Mouse (Mus musculus) megakaryocyte progenitor cell, adult 5-6 weeks (primary cell): ENCODE measurements around the gene Tlr5. TPM values are rescaled to one million over a fixed set of nuclear protein-coding genes. Genes with fewer than 3 reads are reported as not detected.

Experiments used
- ATAC-seq: replicated peaks from 2 replicates; pipeline ENCODE4 v1.8.0; 2016; ENCODE audit warnings: mild to moderate bottlenecking, moderate TSS enrichment, inconsistent platforms; ENCODE audit not compliant: poor library complexity
- total RNA-seq, 2 experiments: library from RNA; stranded (forward) in 1 of 2; stranded (reverse) in 1 of 2; fragments of 157-497, 149-512 nt in 1 of 2; fragments of 200-1000 nt in 1 of 2; gene quantifications; 2 replicates each; pipeline versions ENCODE4 v1.2.3 to v1.2.4; 2015 to 2017

Gene Tlr5
- total RNA-seq (2015), result 0.57 and 2.2 TPM in 2 replicates
- total RNA-seq (2017), result 0.50 TPM in 1 of 2 replicates, not detected in the other

DNA sequence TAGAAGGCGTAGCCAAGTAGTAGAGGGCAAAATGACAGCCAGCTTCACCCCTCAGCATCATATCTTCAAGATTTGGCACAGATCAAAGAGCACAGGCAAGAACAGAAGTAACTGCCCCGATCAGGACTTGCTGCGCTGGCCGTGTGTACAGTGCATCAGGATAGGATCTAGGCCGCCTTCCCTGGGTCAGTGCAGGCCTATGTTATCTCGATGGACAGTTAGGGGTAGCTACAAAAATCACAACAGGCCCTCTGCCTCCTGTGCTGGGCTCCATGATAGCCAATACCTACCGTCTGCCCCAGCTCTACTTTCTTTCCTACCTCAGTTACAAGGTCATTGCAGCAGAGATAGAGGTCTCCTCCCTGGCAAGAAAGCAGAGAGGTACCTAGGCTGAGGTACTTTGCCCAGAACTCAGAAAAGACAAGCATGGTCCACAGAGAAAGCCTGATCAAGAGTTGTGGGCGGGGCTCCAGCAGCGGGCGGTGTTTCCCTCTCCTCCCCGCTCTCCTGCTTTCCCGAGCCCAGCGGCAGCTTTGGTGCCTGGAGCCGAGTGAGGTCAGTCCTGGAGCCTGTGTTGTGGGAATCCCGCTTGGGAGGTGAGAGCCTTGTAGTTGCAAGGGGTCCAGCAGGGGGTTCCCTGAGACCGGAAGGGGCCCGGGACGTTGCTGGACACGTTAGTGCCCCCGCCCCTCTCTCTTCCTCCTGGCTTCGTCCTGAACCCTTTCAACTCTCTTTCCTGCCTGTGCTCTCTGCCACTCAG is at the start of gene Tlr5:
Tlr5 (plus strand) TSS at position 502 of the 760 bp plus-strand sequence.
- ATAC-seq, result no peak; the same call in 1 of the 2 replicates

DNA sequence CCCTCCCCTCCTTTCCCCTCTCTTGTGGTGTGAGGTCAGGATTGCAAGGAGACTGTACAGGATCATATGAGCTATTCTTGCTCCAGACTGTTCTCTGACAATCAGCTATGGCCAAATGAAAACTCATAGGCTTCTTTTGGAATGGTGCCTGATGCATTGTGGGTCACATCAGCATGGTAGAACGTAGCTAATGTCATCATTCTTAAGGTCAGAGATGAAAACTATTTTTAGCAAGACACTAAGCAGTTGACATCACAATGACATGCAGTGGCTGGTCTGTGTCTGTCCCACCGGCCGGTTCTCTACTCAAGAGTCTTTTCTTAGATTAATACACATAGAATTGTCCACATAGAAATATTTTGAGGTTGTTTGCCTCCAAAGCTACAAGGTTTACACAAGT is 48.9 kb upstream of the Tlr5 start:
- ATAC-seq, result no peak

DNA sequence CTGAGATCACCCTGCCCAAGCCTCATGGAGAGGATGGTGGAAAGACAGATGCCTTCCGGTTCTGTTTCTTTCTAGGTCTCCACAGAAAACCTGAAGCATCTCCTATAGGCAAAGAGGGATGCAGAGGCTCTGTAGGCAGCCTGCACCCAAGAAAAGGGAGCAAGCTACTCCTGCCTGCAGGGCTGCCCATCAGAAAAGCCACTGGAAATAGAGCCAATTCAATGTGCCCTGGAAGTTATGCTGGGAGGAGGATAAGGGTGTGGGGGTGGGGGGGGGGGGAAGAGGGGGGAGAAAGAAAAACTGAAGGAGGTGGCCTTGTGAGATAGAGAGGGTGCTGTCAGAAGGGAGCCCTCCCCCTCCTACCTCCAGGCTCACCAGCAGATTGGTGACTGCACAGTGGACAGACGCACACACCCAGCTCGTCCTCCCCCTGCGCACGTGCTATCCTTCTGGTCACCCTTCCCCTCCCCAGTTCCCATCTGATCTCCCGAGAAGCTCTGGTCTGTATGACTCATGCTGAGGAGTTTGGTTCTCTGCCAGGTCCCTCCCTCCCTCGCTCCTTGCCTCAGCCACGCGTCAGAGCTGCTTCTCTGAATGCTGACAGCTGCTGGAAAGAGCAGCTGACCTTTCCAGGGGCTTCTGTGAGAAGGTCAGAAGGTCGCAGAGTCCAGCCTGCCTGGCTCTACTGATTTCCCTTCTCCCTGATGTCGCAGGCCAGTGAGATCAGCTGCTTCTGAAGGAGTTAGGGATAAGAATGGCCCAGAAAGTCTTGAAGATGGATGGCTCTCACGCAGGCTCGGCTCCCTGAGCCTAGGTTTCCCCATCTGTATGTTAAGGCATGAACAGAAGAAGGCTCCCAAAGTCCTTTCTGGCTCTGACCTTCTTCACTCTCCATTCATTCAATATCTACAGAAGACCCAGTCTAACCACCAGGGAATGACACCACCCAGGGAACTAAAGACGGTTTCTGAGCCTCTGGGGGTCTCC is 46.2 kb upstream of the Tlr5 start:
- peak; percentile 88 for ATAC-seq

DNA sequence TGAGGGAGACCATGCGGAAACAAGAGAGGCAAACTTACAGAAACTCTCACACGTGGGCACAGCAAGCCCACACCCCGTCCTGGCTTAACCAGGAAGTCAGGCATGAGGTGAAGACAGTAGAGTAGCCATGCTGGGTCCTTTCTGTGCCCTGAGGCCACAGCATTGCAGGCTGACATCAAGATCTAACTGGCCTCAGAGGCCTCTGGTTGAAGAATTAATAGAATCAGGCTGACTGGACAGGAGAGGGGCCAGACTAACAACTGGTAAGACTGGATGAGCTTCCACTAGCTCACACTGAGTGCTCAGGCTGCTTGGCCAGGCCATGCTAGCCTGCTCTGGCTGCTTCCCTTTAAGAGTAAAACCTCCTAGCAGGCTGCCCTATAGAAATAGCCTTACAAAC is 45.5 kb upstream of the Tlr5 start:
- ATAC-seq, result no peak

DNA sequence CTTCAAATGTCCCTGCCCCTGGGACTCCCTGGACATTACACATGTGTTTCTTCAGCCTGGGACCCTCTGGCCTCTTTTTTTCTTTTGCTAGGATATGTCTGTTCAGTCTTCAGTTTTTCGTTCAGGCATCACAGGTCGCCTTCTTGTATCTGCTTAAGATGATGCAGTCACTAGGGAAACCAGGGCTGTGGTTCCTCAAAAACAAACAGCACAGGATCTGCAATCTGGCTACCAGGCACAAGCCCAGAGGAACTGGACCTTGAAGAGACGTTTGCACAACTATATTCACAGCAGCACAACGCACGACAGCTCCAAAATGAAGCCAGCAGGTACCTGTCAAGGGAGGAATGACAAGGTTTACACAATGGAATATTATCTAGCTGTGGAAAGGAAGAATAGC is 45.0 kb upstream of the Tlr5 start:
- peak; percentile 33 for ATAC-seq

DNA sequence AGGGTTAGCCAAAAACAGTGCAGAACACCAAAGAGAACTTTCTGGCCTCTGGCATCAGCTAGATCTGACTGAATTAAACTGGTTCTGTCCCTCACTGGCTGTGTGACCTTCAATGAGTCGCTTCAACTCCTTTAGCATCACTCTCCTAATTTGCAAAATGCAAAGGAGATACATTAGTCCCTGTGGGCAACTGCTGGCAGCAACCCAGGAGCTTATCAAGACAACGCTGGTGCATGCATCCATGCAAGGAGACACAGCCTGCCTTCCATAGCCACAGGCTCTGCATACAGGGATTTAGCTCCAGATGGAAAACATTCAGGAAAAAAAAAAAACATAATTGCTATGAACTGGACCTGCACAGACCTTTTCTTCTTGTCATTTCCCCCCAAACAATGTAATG is 42.0 kb upstream of the Tlr5 start:
- no peak for ATAC-seq

DNA sequence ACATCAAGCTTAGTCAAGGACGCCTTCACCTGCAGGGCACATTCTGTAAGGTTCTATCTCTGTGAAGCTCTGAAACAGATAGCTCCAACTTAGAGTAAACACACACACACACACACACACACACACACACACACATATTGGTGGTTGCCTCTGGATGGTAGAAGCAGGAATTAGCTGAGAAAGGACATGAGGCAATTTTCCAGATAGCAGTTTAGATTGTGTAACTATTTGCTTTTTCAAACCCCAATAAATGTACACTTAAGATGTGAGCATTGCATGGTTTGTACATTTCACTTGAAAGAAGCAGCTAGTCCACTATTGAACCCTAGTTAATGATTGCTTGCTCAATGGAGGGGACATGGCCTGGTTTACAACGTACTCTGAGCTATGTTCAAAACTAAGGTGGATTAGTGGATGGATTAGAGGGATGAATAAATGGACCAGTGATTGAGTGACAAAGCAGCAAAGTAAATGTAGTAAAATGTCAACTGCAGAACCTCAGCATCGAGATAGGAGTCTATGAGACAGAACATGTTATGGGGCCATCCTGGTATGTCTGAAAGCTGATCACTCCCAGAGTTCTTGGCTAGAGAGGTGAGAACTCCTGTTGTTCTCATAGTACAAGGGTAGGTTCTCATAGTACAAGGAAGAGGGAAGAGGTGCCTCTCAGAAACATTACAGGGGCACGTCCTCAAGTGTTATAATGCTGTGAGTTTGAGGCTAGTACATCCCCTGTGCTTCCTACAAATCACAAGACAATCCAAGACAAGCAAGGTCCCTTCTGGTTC is 40.3 kb upstream of the Tlr5 start:
- ATAC-seq, result peak; percentile 60

DNA sequence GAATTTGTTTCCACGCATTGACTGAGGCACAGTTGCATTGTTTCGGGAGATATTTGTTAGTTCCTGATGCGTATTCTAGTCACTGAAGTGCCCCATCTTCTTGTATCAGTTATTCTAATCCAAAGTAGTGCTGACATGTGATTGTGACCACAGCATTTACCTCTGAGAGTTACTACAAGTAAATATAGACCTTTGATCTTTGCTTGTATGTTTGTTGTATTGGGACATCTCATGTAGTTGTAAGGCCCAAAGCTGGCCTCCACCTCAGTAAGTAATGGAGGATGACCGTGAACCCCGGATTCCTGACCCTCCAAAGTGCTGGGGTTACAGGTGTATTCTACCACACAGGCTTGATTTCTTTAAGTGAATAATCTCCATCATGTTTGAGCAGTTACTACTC is 38.4 kb upstream of the Tlr5 start:
- no peak for ATAC-seq

DNA sequence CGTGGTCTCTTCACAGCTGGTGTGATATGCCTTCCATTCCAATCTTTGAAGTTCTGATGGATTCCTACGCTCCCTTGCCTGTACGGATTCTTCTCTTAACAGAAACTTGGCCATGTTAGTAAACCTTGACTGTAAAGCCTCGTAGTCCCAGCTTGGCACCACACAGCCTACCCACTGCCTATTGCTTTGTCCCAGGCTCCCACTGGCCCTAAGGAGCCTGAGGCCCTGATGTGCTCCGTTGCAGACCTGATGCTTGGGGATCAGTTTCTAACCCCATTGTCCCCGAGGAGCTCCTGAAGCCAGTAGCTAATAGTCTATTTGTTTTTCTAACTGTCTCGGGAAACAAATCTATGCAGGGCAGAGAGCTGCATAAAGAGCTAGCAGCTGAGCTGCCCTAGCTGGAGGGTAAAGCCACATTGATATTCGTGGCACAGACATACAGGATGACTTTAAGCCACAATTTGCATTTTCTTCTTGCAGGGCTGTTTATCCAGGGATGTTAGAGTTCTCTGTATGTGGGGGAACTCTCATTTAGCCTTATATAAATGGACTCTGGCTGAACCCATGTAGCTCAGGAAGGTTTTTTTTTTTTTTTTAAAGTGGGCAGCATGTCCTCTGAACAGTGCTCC is 35.8 kb upstream of the Tlr5 start:
- ATAC-seq, result no peak

DNA sequence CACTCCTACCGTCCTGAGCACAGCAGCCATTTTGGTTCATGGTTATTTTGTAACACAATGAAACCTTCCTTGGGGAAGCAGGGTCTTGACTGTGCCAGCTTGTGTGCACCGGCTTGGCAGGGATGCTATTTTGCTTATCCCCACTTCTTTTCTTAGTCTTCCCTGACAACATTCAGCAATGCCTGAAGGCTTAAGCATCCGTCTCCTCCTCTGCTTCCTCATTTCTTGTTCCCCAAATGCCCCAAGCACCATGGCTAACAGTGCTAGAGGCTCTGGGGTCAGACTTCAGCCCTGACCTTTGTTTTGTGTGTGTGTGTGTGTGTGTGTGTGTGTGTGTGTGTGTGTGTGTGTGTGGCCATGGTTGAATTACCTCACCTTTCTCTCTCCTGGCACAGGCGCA is 31.8 kb upstream of the Tlr5 start:
- peak; percentile 86 for ATAC-seq

DNA sequence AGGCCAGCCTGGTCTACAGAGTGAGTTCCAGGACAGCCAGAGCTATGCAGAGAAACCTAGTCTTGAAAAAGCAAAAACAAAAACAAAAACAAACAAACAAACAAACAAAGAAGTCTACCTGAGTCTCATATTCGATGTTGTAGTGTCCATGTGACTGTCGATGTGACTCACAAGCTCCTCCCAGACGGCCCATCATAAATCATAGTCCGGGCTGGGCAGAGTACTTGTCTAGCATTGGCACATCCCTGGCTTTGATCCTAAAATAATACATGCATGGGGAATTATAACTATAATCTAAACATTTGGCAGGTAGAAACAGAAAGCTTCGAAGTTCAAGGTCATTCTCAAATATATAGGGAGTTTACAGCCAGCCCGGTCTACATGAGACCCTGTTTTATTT is 28.1 kb upstream of the Tlr5 start:
- ATAC-seq, result no peak

DNA sequence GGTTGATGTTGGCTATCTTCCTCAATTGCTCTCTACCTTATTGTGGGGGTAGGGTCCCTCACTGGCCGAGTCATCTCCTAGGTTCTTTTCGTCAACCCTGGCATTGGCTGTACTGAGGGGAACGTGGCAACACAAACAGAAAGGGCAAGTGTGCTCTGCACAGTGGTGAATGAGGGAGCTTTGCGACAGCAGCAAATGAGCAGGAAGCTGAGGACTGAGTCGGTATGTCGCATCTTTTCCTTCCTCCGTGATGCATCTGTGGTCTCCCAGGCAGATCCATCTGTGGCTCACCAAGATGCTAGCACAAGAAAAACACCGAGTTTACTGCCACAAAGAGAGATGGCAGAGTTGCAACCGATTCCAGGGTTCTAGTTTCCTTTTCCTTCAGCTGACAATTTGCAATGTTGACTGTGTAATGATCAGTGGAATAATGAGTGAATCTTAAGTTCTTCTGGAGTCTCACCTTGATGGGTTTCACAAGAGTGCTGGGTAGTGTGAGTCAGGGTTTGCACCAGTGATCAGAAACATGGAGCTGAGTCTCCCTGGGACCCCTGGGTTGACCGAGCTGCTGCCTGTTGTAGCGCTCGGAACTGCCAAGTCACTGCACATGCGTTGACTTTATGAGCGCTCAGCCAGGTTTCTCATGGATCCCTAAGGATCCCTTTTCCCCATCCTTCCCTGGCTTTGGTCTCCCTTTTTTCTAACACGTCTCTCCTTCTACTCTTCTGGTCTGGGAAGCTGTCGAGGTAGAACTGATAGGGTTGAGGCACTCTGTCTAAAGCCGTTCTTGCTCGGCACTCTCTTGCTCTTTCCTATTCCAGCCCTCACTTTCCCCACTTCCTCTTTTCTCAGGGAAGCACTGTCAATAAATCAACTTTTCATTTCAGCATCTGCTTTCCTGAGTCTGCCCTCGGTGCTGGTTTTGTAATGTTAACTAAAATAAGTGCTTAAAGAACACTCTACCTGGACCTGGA is 26.4 kb upstream of the Tlr5 start:
- ATAC-seq, result peak; percentile 82

DNA sequence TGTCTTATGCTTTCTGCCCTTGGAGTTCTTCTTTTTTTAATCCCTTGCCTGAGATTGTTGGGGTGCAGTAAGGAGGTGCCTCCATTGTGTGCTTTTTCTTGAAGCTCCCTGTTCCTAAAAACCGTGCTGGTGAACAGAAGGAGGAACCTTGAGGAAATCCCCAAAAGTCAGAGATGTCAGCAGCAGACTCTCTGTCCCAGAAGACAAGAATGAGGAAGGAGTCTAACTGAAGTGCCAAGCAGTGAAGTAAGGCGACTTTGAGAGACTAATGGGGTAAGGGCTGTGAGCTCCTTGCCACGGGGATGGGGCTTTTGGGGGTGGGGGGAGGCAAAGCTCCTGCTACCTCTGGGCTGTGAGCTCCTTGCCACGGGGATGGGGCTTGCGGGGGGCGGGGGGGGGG is 19.1 kb upstream of the Tlr5 start:
- peak; percentile 63; the same call in 1 of the 2 replicates for ATAC-seq

DNA sequence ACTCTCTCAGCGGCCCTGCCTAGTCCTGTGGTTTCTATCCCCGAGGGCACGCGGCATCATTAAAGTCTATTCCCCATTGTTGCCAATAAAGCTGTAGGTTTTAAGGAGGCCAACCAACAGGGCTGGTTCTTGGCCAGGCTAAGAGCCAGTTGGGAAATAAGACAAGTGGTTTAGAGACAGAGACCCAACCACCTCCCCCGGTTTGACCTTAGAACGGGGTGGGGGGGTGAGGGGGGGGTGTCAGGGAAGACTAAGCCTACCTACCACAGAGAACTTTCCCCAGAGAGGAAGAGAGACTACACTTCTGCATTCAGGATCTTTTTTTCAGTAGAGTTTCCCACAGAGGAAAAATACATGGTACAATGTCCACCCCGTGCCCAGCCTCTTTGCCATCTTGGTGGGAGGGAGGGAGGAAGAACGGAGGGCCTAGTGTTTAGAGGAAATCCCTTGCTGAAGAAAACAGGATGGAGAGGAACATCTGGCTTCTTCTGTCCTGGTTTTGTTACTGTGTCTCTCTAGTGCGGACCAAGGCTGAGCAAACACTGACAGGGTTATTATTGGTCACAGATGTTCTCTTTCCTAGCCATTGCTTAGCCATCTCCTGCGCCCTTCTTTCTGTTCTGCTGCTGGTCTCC is 17.0 kb upstream of the Tlr5 start:
- ATAC-seq, result 0 out of 2 replicates have a peak, but pooled peaks have one; percentile 17

DNA sequence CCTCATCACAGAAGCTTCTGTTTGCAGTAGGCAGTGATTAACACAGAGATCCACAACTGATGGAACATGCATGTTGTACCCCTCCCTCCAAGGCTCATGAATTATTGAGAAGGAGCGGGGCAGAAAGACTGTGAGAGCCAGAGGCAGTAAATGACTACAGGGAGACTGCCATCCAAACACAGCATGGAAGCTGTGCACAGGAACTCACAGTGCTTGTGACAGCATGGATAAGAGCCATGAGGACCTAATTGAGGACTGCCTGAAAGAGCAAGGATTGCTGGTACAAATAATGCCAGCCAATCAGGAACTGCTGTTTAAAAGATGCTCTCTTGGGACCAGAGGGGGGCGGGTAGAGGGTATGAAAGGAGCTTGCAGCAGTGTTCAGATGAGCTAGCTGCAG is 12.7 kb upstream of the Tlr5 start:
- ATAC-seq, result no peak

DNA sequence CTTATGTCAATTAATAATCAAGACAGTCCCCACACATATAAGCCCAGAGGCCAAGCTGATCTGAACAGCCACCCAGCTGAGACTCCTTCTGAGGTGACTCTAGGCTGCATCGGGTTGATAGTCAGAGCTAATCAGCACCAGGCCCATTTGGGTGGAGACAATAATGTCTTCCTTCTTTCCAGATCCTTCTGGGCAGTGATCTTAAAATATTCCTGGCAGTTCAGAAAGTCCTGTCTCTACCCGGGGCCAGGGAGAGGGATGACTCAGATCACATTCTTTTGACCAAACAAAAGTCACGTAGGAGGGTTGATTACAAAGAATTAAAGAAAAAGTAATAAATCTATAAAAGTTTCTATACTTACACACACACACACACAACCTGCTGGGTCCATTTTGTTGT is 10.7 kb upstream of the Tlr5 start:
- ATAC-seq, result no peak

DNA sequence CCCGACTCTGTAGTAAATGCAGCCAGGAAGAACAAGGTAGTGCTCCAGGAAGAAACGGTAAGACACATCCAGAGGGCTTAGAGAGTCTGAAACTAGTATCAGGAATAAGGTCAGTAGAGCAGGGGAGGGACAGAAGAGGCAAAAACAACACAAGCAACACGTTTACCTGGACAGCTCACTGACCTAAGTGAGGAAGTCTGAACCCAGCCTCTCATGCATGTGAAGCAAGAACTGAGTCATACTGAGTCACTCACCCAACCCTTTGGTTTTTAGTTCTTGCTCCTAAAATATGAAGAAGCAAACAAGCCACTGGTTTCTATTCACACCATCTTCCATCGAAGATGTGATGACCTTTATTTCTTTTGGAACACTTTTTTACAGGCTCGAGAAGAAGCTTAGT is 9.9 kb upstream of the Tlr5 start:
- ATAC-seq, result peak; percentile 70

DNA sequence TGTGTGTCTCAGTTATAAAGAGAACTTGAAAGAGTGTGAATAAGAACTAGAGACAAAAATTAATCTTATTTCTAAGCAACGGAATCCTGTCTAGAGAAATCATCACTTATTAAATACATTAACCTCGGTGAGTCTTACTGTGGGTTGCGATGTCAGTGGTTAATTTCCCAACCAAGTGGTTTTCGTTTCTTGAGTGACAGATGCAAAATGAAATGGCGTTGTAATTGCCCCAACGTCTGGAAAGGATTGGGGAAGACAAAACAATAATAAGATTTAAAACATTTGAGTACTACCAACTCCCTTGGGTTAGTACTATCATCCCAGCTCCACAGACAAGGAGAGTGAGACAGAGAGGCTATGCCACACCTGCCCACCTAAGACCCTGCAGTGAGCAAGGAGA is 9.0 kb upstream of the Tlr5 start:
- ATAC-seq, result peak; percentile 69

DNA sequence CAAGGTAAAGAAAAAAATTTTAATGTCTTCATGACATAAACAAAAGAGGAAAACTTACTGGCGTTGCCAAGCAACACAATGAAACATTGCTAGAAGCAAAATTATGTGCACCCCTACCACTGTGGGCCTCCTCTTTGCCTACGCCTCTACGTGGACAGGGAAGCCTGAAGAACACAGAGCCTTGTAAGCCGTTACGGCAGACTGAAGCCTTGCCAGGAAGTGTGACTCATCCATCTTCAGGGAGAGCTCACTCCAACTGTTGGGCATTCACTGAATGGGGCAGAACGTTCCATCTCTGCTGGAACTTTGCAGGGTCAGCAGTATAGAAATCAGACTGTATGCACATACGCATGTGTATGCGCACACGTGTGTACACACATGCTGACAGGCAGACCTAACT is 3.3 kb upstream of the Tlr5 start:
- peak; percentile 56 for ATAC-seq
